Comparison of ENCODE assay signal across 7 mouse cellular contexts in the genomic region with DNA sequence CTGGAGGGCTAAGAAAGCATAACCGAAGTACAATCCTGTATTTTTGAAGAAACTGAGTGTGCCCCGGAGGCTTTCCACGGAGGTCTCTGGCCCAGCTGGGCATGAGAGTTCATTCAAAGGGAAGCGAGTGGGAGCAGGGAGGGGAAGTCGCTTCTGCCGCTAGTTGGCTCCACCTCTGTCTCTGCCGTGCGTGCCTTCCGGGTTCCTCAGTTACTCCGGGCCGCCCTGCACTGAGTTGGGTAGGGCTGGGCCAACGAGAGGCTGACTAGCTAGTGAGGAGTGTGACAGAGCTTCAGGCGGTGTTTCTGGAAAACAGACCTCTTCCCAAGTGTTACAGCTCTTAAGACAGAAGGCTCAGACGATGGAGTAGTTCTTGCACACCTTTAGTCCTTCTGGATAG. TPM values are rescaled to one million over a fixed set of nuclear protein-coding genes. Genes with fewer than 3 reads are reported as not detected.
DNase-seq lines count a peak whose midpoint lies in the region; ATAC-seq and TF ChIP-seq lines count a peak whose summit lies in the region.

No protein-coding gene starts in this region.

- peak; percentile 32 for DNase-seq in midbrain, embryonic 10.5 days (ENCODE audit: low spot score)
- DNase-seq in brain, embryonic 14.5 days (ENCODE audit: low read depth): no peak
- DNase-seq in liver, embryonic 14.5 days (ENCODE audit: low read depth in 3 of 3, low spot score in 3 of 3): no peak
- DNase-seq in retina, postnatal 1 day: peak; percentile 54
- DNase-seq in MN1 (ENCODE audit: low spot score): no peak

- H3K4me1 ChIP-seq in midbrain, embryonic 10.5 days: peaks cover 13% of the 10 kb centered on the region
- peaks cover 11% of the 10 kb centered on the region for H3K4me1 ChIP-seq in midbrain, embryonic 13.5 days (replicated peaks)
- H3K4me1 ChIP-seq in heart, embryonic 16.5 days (ENCODE audit: control insufficient read depth, insufficient read depth, low read length): peaks cover 9% of the 10 kb centered on the region
- peaks cover 6 to 13% of the 10 kb centered on the region in 2 experiments; a peak in 3 of 4 replicates for H3K4me1 ChIP-seq in liver, embryonic 14.5 days (replicated peaks; ENCODE audit: control insufficient read depth in 2 of 2, insufficient read depth in 2 of 2, low read length in 1 of 2)

- no peaks in the 10 kb centered on the region for H3K36me3 ChIP-seq in midbrain, embryonic 10.5 days
- H3K36me3 ChIP-seq in midbrain, embryonic 13.5 days: no peaks in the 10 kb centered on the region
- H3K36me3 ChIP-seq in heart, embryonic 16.5 days (ENCODE audit: control insufficient read depth, insufficient read depth): no peaks in the 10 kb centered on the region
- no peaks in the 10 kb centered on the region for H3K36me3 ChIP-seq in liver, embryonic 14.5 days (replicated peaks; ENCODE audit: control insufficient read depth, insufficient read depth, low read depth)

- WGBS in midbrain, embryonic 10.5 days: 20% methylated on average over 14 of the region's 14 CpGs
- 28% methylated on average over 14 of the region's 14 CpGs for WGBS in midbrain, embryonic 13.5 days
- 14% methylated on average over 14 of the region's 14 CpGs for WGBS in heart, embryonic 16.5 days
- 11% methylated on average over 14 of the region's 14 CpGs for WGBS in liver, embryonic 14.5 days (ENCODE audit: insufficient replicate concordance)

- H3K4me2 ChIP-seq in midbrain, embryonic 13.5 days (replicated peaks): no peak overlapping the region
- H3K4me2 ChIP-seq in heart, embryonic 16.5 days (ENCODE audit: low read depth, low read length): peak overlapping the region; percentile 31
- peak overlapping the region; percentile 31 for H3K4me2 ChIP-seq in liver, embryonic 14.5 days (ENCODE audit: low read depth)

- no peak for ATAC-seq in midbrain, embryonic 13.5 days
- ATAC-seq in heart, embryonic 16.5 days (replicated peaks; ENCODE audit: extremely low read depth, insufficient read depth, low FRiP score): no peak
- ATAC-seq in liver, embryonic 14.5 days (ENCODE audit: insufficient read depth): no peak

- TF ChIP-seq POLR2A in brain, embryonic 14.5 days (IDR thresholded peaks at IDR 0.05; ENCODE audit: borderline replicate concordance, extremely low read depth, insufficient read depth, insufficient read length, poor library complexity, severe bottlenecking): no peak

- no peaks in the 10 kb centered on the region for H3K9me3 ChIP-seq in midbrain, embryonic 10.5 days (replicated peaks)
- no peaks in the 10 kb centered on the region for H3K9me3 ChIP-seq in midbrain, embryonic 13.5 days
- H3K9me3 ChIP-seq in heart, embryonic 16.5 days (replicated peaks; ENCODE audit: control insufficient read depth, low read length): no peaks in the 10 kb centered on the region
- H3K9me3 ChIP-seq in liver, embryonic 14.5 days (ENCODE audit: control insufficient read depth, low read length): no peaks in the 10 kb centered on the region

- TF ChIP-seq EP300 in liver, embryonic 14.5 days (IDR thresholded peaks at IDR 0.05; ENCODE audit: low read depth): no peak

- TF ChIP-seq CTCF in brain, embryonic 14.5 days (IDR thresholded peaks at IDR 0.05; ENCODE audit: borderline replicate concordance, extremely low read depth, insufficient read depth, insufficient read length): peak; percentile 32; the same call in 1 of the 2 replicates
- TF ChIP-seq CTCF in liver, embryonic 14.5 days (IDR thresholded peaks at IDR 0.05; ENCODE audit: low read depth): peak; percentile 78

- peak overlapping the region; percentile 7; the same call in 1 of the 2 replicates for H3K4me3 ChIP-seq in midbrain, embryonic 10.5 days
- no peak overlapping the region for H3K4me3 ChIP-seq in midbrain, embryonic 13.5 days (replicated peaks)
- H3K4me3 ChIP-seq in heart, embryonic 16.5 days (ENCODE audit: low read length): no peak overlapping the region
- no peak overlapping the region for H3K4me3 ChIP-seq in liver, embryonic 14.5 days (ENCODE audit: insufficient read depth in 1 of 2, low read depth in 2 of 2, low read length in 2 of 2)

- H3K27ac ChIP-seq in midbrain, embryonic 10.5 days (replicated peaks): no peak overlapping the region
- H3K27ac ChIP-seq in midbrain, embryonic 13.5 days: no peak overlapping the region
- H3K27ac ChIP-seq in heart, embryonic 16.5 days (ENCODE audit: low read length): no peak overlapping the region
- H3K27ac ChIP-seq in liver, embryonic 14.5 days: no peak overlapping the region

- H3K9ac ChIP-seq in midbrain, embryonic 13.5 days (replicated peaks): no peak overlapping the region
- H3K9ac ChIP-seq in heart, embryonic 16.5 days (ENCODE audit: low read length): no peak overlapping the region
- no peak overlapping the region for H3K9ac ChIP-seq in liver, embryonic 14.5 days (replicated peaks)

- H3K27me3 ChIP-seq in midbrain, embryonic 10.5 days (ENCODE audit: low read depth, poor library complexity, severe bottlenecking): no peaks in the 10 kb centered on the region
- H3K27me3 ChIP-seq in midbrain, embryonic 13.5 days: no peaks in the 10 kb centered on the region
- H3K27me3 ChIP-seq in heart, embryonic 16.5 days (ENCODE audit: control insufficient read depth, insufficient read depth, low read length): 0 out of 2 replicates have a peak, but pooled peaks cover 2% of the 10 kb centered on the region
- no peaks in the 10 kb centered on the region for H3K27me3 ChIP-seq in liver, embryonic 14.5 days (ENCODE audit: control insufficient read depth, insufficient read depth, low read length)

RNA-seq across cellular contexts. Expression of gene Tmem126a, which starts 3.9 kb away (rescaled TPM):
- 143 and 146 TPM in 2 replicates for polyA plus RNA-seq in midbrain, embryonic 10.5 days (2016; fragmentation: Nextera tagmentation; extraction: Ambion mirVana)
- polyA plus RNA-seq in midbrain, embryonic 13.5 days (2015; fragmentation: Nextera tagmentation; extraction: Ambion mirVana): 134 and 140 TPM in 2 replicates
- polyA plus RNA-seq in brain, embryonic 14.5 days (2012; rRNA removed): 48.6 and 62.6 TPM in 2 replicates
- polyA plus RNA-seq in heart, embryonic 16.5 days (2015; fragmentation: Nextera tagmentation; extraction: Ambion mirVana): 122 and 124 TPM in 2 replicates
- polyA plus RNA-seq in liver, embryonic 14.5 days (2012; rRNA removed): 13.3 and 17.0 TPM in 2 replicates
- polyA plus RNA-seq in liver, embryonic 14.5 days (2014; fragmentation: Nextera tagmentation; extraction: Ambion mirVana): 45.9 and 47.7 TPM in 2 replicates

RNA-seq across cellular contexts. Expression of gene Tmem126b, which starts 14.9 kb away (rescaled TPM):
- polyA plus RNA-seq in midbrain, embryonic 10.5 days (2016; fragmentation: Nextera tagmentation; extraction: Ambion mirVana): 41.2 and 43.6 TPM in 2 replicates
- 46.4 and 46.7 TPM in 2 replicates for polyA plus RNA-seq in midbrain, embryonic 13.5 days (2015; fragmentation: Nextera tagmentation; extraction: Ambion mirVana)
- polyA plus RNA-seq in brain, embryonic 14.5 days (2012; rRNA removed): 16.8 and 21.0 TPM in 2 replicates
- 33.3 and 35.2 TPM in 2 replicates for polyA plus RNA-seq in heart, embryonic 16.5 days (2015; fragmentation: Nextera tagmentation; extraction: Ambion mirVana)
- polyA plus RNA-seq in liver, embryonic 14.5 days (2012; rRNA removed): 3.3 and 5.6 TPM in 2 replicates
- 11.2 and 11.8 TPM in 2 replicates for polyA plus RNA-seq in liver, embryonic 14.5 days (2014; fragmentation: Nextera tagmentation; extraction: Ambion mirVana)

RNA-seq across cellular contexts. Expression of gene Dlg2, which starts 15.5 kb away (rescaled TPM):
- 1.1 and 1.7 TPM in 2 replicates for polyA plus RNA-seq in midbrain, embryonic 10.5 days (2016; fragmentation: Nextera tagmentation; extraction: Ambion mirVana)
- polyA plus RNA-seq in midbrain, embryonic 13.5 days (2015; fragmentation: Nextera tagmentation; extraction: Ambion mirVana): 13.0 and 13.9 TPM in 2 replicates
- polyA plus RNA-seq in brain, embryonic 14.5 days (2012; rRNA removed): 28.0 and 38.6 TPM in 2 replicates
- 5.7 and 7.7 TPM in 2 replicates for polyA plus RNA-seq in heart, embryonic 16.5 days (2015; fragmentation: Nextera tagmentation; extraction: Ambion mirVana)
- 0.44 and 0.45 TPM in 2 replicates for polyA plus RNA-seq in liver, embryonic 14.5 days (2012; rRNA removed)
- polyA plus RNA-seq in liver, embryonic 14.5 days (2014; fragmentation: Nextera tagmentation; extraction: Ambion mirVana): 0.33 and 0.51 TPM in 2 replicates

RNA-seq across cellular contexts. Expression of gene Crebzf, which starts 18.4 kb away (rescaled TPM):
- polyA plus RNA-seq in midbrain, embryonic 10.5 days (2016; fragmentation: Nextera tagmentation; extraction: Ambion mirVana): 26.6 and 29.1 TPM in 2 replicates
- polyA plus RNA-seq in midbrain, embryonic 13.5 days (2015; fragmentation: Nextera tagmentation; extraction: Ambion mirVana): 34.1 and 39.5 TPM in 2 replicates
- polyA plus RNA-seq in brain, embryonic 14.5 days (2012; rRNA removed): 123 and 174 TPM in 2 replicates
- polyA plus RNA-seq in heart, embryonic 16.5 days (2015; fragmentation: Nextera tagmentation; extraction: Ambion mirVana): 14.4 and 15.5 TPM in 2 replicates
- polyA plus RNA-seq in liver, embryonic 14.5 days (2012; rRNA removed): 25.2 and 37.8 TPM in 2 replicates
- 15.1 and 16.2 TPM in 2 replicates for polyA plus RNA-seq in liver, embryonic 14.5 days (2014; fragmentation: Nextera tagmentation; extraction: Ambion mirVana)

RNA-seq across cellular contexts. Expression of gene Ccdc89, which starts 34.6 kb away (rescaled TPM):
- 2.8 and 3.3 TPM in 2 replicates for polyA plus RNA-seq in midbrain, embryonic 10.5 days (2016; fragmentation: Nextera tagmentation; extraction: Ambion mirVana)
- polyA plus RNA-seq in midbrain, embryonic 13.5 days (2015; fragmentation: Nextera tagmentation; extraction: Ambion mirVana): 2.8 and 2.9 TPM in 2 replicates
- polyA plus RNA-seq in brain, embryonic 14.5 days (2012; rRNA removed): 1.1 and 1.5 TPM in 2 replicates
- 0.62 and 0.79 TPM in 2 replicates for polyA plus RNA-seq in heart, embryonic 16.5 days (2015; fragmentation: Nextera tagmentation; extraction: Ambion mirVana)
- 0.04 and 0.13 TPM in 2 replicates for polyA plus RNA-seq in liver, embryonic 14.5 days (2012; rRNA removed)
- not detected in 2 replicates for polyA plus RNA-seq in liver, embryonic 14.5 days (2014; fragmentation: Nextera tagmentation; extraction: Ambion mirVana)

Comparison
In these comparisons a context has a peak if more than half of its experiments do, and no peak if none do; other contexts are left out.
1. DNase-seq: peak in midbrain, embryonic 10.5 days (single experiment) and retina, postnatal 1 day (single experiment); none in brain, embryonic 14.5 days (single experiment), liver, embryonic 14.5 days (0 of 3) and MN1 (single experiment).